Mouse (Mus musculus) neural tube, embryonic 13.5 days (tissue): ENCODE results near the gene Oprl1. TPM values are rescaled to one million over a fixed set of nuclear protein-coding genes. Genes with fewer than 3 reads are reported as not detected.

ENCODE experiments used
- ATAC-seq: fragments of 200-750 bp; cut with Nextera tagmentation; 2 replicates; pipeline ENCODE4 v1.8.0; 2017; ENCODE audit warnings: low read depth, mild to moderate bottlenecking, moderate TSS enrichment, moderate library complexity
- H3K27ac ChIP-seq: fragments of 300-500 bp; sonication (generic); replicated peaks from 2 replicates; pipeline ENCODE4 v1.5.1; 2015; ENCODE audit warnings: moderate library complexity, mild to moderate bottlenecking, inconsistent platforms
- H3K27me3 ChIP-seq: fragments of 300-500 bp; sonication (generic); 2 replicates; pipeline ENCODE4 v1.6.1; 2015; ENCODE audit warnings: mild to moderate bottlenecking, inconsistent platforms
- H3K36me3 ChIP-seq: fragments of 300-500 bp; sonication (generic); 2 replicates; pipeline ENCODE4 v1.6.1; 2015; ENCODE audit warnings: mild to moderate bottlenecking, inconsistent platforms
- H3K4me1 ChIP-seq: fragments of 300-500 bp; sonication (generic); replicated peaks from 2 replicates; pipeline ENCODE4 v1.6.1; 2015; ENCODE audit warnings: inconsistent platforms
- H3K4me2 ChIP-seq: fragments of 300-500 bp; sonication (generic); 2 replicates; pipeline ENCODE4 v1.6.1; 2015; ENCODE audit warnings: inconsistent platforms, mild to moderate bottlenecking, moderate library complexity
- H3K4me3 ChIP-seq: fragments of 300-500 bp; sonication (generic); 2 replicates; pipeline ENCODE4 v1.5.1; 2015; ENCODE audit warnings: mild to moderate bottlenecking, inconsistent platforms
- H3K9ac ChIP-seq: fragments of 300-500 bp; sonication (generic); 2 replicates; pipeline ENCODE4 v1.6.1; 2015; ENCODE audit warnings: moderate library complexity, mild to moderate bottlenecking, inconsistent platforms
- H3K9me3 ChIP-seq: fragments of 300-500 bp; sonication (generic); 2 replicates; pipeline ENCODE4 v1.6.1; 2016; ENCODE audit warnings: inconsistent platforms
- WGBS: fragments of 180-500 bp; shearing (Covaris S2); methylation state at CpG from one replicate; pipeline ENCODE4 v1.1.7; 2015; 5-methylcytosine and 5-hydroxymethylcytosine counted together
- polyA plus RNA-seq: library from polyadenylated mRNA; unstranded; fragments of >200 nt; fragmentation: Nextera tagmentation; extraction: Ambion mirVana; gene quantifications from 2 replicates; pipeline ENCODE4 v1.2.1, GENCODE M21; 2015

Oprl1 gene
- polyA plus RNA-seq, 1 experiment from 2014 or later = 64.0 TPM

GRCm38 (mm10) chr2:181679951-181680715 is 34.7 kb upstream of the Oprl1 start, which contains the start of gene Tcea2:
TSS of gene Tcea2 (plus strand) at chr2:181680310.
- peak; percentile 72 for ATAC-seq
- WGBS = under 1% methylated on average over 51 of the region's 69 CpGs
- H3K4me3 ChIP-seq = peak within 1 kb of the TSS; percentile 66
- peak within 1 kb of the TSS; percentile 92 for H3K9ac ChIP-seq
- H3K27me3 ChIP-seq = no peaks in the 10 kb centered on the region
- peaks cover 44% of the 10 kb centered on the region for H3K4me1 ChIP-seq
- H3K36me3 ChIP-seq = 0 out of 2 replicates have a peak, but pooled peaks cover 4% of the 10 kb centered on the region
- H3K4me2 ChIP-seq = peak within 1 kb of the TSS; percentile 82
- H3K27ac ChIP-seq = peak within 1 kb of the TSS; percentile 74
- H3K9me3 ChIP-seq = no peaks in the 10 kb centered on the region

DNA sequence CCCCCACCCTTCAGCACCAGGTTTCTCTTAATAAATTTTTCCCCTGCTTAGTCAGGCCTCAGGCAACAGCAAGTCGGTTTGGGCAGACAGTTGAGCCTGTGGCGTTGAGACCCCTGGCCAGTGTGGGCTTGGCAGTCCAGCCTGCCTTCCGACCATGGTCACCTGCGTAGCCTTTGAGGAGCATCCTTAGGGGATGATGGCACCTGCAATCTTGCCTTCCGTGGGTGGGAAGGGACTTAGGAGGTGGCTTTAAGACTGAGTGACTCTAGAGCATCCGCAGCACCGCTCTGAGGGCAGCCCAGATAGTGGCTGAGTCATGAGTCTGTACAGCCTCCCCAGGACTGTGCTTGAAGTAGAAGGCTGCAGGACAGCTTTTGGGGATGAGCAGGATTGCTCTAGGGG is 34.1 kb upstream of the Oprl1 start:
- Histone ChIP-seq H3K4me2 (peak overlapping the region; percentile 82), H3K9ac (peak overlapping the region; percentile 92), H3K27me3 (no peaks in the 10 kb centered on the region), H3K36me3 (0 out of 2 replicates have a peak, but pooled peaks cover 5% of the 10 kb centered on the region), H3K4me1 (peaks cover 38% of the 10 kb centered on the region), H3K4me3 (peak overlapping the region; percentile 66), H3K9me3 (no peaks in the 10 kb centered on the region), H3K27ac (peak overlapping the region; percentile 74)
- WGBS = 19% methylated on average over 7 of the region's 7 CpGs
- ATAC-seq = peak; percentile 40

- H3K27ac ChIP-seq = no peak overlapping the region
- no peak overlapping the region for H3K4me3 ChIP-seq
- WGBS = 93% methylated on average over 1 of the region's 1 CpGs
- peaks cover 30% of the 10 kb centered on the region for H3K4me1 ChIP-seq
- peak overlapping the region; percentile 82; the same call in 1 of the 2 replicates for H3K4me2 ChIP-seq
- H3K9me3 ChIP-seq = no peaks in the 10 kb centered on the region
- peaks cover 16% of the 10 kb centered on the region for H3K36me3 ChIP-seq
- no peaks in the 10 kb centered on the region for H3K27me3 ChIP-seq
- no peak overlapping the region for H3K9ac ChIP-seq
- ATAC-seq = no peak
These were observed 32.8 kb upstream of the Oprl1 start for GRCm38 (mm10) chr2:181681978-181682377.

DNA sequence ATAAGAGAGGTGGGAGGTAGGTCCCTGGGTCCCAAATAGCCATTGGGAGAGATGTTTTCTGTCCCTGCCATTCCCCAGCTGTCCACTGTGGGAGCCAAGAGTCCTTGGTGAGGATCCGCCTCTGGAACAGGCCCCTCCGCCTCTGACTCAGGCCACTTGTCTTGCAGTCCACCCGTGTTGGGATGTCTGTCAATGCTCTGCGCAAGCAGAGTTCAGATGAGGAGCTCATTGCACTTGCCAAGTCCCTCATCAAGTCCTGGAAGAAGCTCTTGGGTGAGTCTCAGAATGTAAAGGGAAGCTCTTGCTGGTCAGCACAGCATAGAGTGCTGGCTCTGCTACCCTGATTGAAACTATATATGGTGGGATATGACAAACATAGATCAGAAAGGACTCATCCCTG is 31.4 kb upstream of the Oprl1 start:
- Histone ChIP-seq H3K4me1 (peaks cover 28% of the 10 kb centered on the region), H3K36me3 (peaks cover 30% of the 10 kb centered on the region), H3K4me2 (no peak overlapping the region), H3K9ac (no peak overlapping the region), H3K9me3 (no peaks in the 10 kb centered on the region), H3K27me3 (no peaks in the 10 kb centered on the region), H3K27ac (no peak overlapping the region), H3K4me3 (no peak overlapping the region)
- ATAC-seq = no peak
- WGBS = 71% methylated on average over 4 of the region's 4 CpGs

DNA sequence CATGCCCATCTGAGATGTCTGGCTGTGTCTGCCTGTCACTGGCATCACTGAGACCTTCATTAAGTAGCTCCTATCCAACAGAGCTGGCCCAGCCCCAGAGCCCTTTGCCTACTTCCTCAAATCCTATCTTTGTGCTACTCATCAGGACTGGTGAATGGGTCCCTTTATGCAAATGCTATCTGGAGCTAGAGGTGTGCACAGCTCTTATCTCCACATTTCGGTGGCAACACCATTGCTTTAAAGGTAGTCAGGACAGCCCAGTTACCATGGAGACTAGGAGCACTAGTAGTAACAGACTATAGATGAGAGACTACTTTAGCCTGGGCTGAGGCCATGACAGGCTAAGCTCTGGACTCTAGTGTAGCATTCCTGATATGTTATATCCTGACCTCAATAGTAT is 30.1 kb upstream of the Oprl1 start:
- Histone ChIP-seq H3K9me3 (no peaks in the 10 kb centered on the region), H3K4me1 (peaks cover 24% of the 10 kb centered on the region), H3K36me3 (peaks cover 42% of the 10 kb centered on the region), H3K4me3 (no peak overlapping the region), H3K9ac (no peak overlapping the region), H3K4me2 (no peak overlapping the region), H3K27me3 (no peaks in the 10 kb centered on the region), H3K27ac (no peak overlapping the region)
- ATAC-seq = no peak
- WGBS = 78% methylated on average over 1 of the region's 1 CpGs

- H3K4me2 ChIP-seq = no peak overlapping the region
- no peak overlapping the region for H3K4me3 ChIP-seq
- no peaks in the 10 kb centered on the region for H3K27me3 ChIP-seq
- WGBS = 94% methylated on average over 4 of the region's 4 CpGs
- no peak for ATAC-seq
- no peak overlapping the region for H3K27ac ChIP-seq
- peaks cover 42% of the 10 kb centered on the region for H3K36me3 ChIP-seq
- H3K4me1 ChIP-seq = peaks cover 18% of the 10 kb centered on the region
- no peaks in the 10 kb centered on the region for H3K9me3 ChIP-seq
- no peak overlapping the region for H3K9ac ChIP-seq
These were observed 29.1 kb upstream of the Oprl1 start for GRCm38 (mm10) chr2:181685686-181686085.

DNA sequence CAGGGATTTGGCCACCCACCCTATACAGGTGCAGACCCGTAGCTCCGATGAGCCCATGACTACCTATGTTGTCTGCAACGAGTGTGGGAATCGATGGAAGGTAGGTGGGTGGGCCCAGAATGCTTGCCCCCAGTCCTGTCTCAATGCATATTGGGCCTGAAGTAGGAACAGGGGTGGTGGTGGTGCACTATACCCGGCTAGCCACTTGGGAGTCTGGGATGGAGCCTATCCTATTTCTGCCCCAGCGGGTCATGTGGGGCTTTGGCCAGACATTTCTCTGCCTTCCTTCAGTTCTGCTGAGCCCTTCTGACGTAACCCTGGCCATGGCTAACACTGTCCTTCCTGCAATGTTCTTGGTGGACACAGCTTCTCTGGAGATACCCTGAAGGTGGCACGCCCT is 27.2 kb upstream of the Oprl1 start:
- Histone ChIP-seq H3K27me3 (no peaks in the 10 kb centered on the region), H3K4me2 (no peak overlapping the region), H3K4me1 (peaks cover 5% of the 10 kb centered on the region), H3K9me3 (no peaks in the 10 kb centered on the region), H3K4me3 (no peak overlapping the region), H3K27ac (no peak overlapping the region), H3K9ac (no peak overlapping the region), H3K36me3 (peaks cover 42% of the 10 kb centered on the region)
- no peak for ATAC-seq
- WGBS = 93% methylated on average over 8 of the region's 8 CpGs

- no peak overlapping the region for H3K27ac ChIP-seq
- WGBS = 94% methylated on average over 10 of the region's 10 CpGs
- no peak overlapping the region for H3K9ac ChIP-seq
- H3K9me3 ChIP-seq = no peaks in the 10 kb centered on the region
- peaks cover 42% of the 10 kb centered on the region for H3K36me3 ChIP-seq
- no peak overlapping the region for H3K4me2 ChIP-seq
- no peaks in the 10 kb centered on the region for H3K27me3 ChIP-seq
- no peak overlapping the region for H3K4me3 ChIP-seq
- no peak for ATAC-seq
- H3K4me1 ChIP-seq = peaks cover 19% of the 10 kb centered on the region
These were observed 25.2 kb upstream of the Oprl1 start for GRCm38 (mm10) chr2:181689466-181690160.

DNA sequence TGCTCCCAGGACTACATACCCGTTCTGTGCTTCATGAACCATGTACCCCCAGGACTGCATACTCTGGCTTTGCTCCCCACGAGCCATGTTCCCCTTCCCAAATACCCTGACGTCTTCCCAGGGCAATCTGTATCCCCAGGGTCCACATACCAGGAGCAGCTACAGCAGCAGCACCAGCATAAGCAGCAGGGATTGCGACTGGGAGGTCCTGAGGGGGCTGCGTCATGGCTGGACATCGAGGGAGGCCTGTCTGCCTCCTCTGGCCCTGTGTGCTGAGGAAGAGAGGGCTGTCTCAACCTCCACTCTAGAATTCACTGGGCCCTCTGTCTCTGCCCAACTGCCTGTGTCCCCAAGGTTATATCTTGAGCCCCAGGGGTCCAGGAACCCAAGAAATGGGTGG is 23.7 kb upstream of the Oprl1 start:
- H3K9ac ChIP-seq = no peak overlapping the region

GRCm38 (mm10) chr2:181691571-181691970 is 23.2 kb upstream of the Oprl1 start:
- Histone ChIP-seq H3K27ac (no peak overlapping the region), H3K27me3 (no peaks in the 10 kb centered on the region), H3K9me3 (no peaks in the 10 kb centered on the region), H3K36me3 (peaks cover 30% of the 10 kb centered on the region), H3K9ac (no peak overlapping the region), H3K4me3 (no peak overlapping the region), H3K4me1 (peaks cover 21% of the 10 kb centered on the region), H3K4me2 (no peak overlapping the region)
- WGBS = 98% methylated on average over 4 of the region's 4 CpGs
- no peak for ATAC-seq

More for the DNA sequence above, 23.7 kb upstream of the Oprl1 start:
- Histone ChIP-seq H3K4me2 (no peak overlapping the region), H3K27ac (no peak overlapping the region), H3K9me3 (no peaks in the 10 kb centered on the region), H3K4me3 (no peak overlapping the region), H3K4me1 (peaks cover 21% of the 10 kb centered on the region), H3K36me3 (peaks cover 35% of the 10 kb centered on the region), H3K27me3 (no peaks in the 10 kb centered on the region)
- no peak for ATAC-seq
- 87% methylated on average over 6 of the region's 6 CpGs for WGBS

DNA sequence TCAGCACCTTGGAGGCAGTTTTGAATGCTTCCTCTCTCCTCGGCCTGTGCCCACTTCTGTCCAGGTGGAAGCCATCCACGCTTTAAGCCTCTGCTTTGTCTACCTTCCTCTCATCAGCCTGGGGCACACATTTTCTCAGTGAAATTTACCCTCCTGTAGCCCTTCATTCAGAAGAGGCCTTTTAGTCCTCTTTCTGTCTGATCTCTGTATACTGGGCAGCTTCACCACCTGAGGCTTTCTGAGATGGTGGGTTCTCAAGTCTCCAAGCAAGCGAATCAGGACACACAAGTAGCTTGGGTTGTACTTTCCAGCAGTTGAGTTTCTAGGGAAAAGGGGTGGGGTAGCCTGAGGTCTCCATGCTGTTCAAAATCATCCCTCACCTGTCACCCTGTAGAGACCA is 22.5 kb upstream of the Oprl1 start:
- no peaks in the 10 kb centered on the region for H3K27me3 ChIP-seq
- ATAC-seq = no peak
- H3K4me3 ChIP-seq = no peak overlapping the region
- H3K9me3 ChIP-seq = no peaks in the 10 kb centered on the region
- H3K4me1 ChIP-seq = peaks cover 21% of the 10 kb centered on the region
- H3K9ac ChIP-seq = no peak overlapping the region
- peak overlapping the region; percentile 94 for H3K4me2 ChIP-seq
- peaks cover 23% of the 10 kb centered on the region for H3K36me3 ChIP-seq
- WGBS = 90% methylated on average over 3 of the region's 3 CpGs
- H3K27ac ChIP-seq = no peak overlapping the region
